Mouse (Mus musculus) adrenal gland, postnatal 4 days (tissue): ENCODE measurements at regions not wholly inside any gene's neighbourhood (a gene's known extent, or its start where the extent isn't known, plus 50 kb on each side); places are given as distances from the start of the nearest gene placed in this dataset.

Experiments used
- DNase-seq, 2 experiments: peaks; one replicate each; pipeline ENCODE4 v3.0.0; 2021 to 2022; ENCODE audit warnings: low spot score in 2 of 2, mixed read lengths in 2 of 2

DNA sequence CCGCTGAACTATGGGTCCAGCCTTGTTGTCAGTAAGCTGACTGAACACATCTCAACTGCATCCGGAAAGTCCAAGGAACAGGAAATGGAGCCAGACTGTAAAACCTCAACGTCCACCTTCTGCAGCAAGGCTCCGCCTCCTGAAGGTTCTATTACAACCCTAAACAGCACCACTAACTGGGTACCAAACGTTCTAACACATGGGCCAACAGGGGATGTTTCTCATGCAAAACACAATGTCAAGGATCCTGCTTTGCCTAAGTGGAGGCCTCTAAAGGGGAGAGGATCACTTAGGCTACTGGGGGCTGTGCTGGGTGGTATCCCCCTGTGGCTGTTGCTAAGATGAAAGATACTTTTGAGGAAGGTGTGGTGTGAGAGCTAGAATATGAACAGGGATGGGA is 51.0 kb upstream of the Stt3b start:
- DNase-seq = no peak

- DNase-seq = no peak
These were observed 51.7 kb upstream of the Stt3b start for GRCm38 (mm10) chr9:115361881-115362280.

DNA sequence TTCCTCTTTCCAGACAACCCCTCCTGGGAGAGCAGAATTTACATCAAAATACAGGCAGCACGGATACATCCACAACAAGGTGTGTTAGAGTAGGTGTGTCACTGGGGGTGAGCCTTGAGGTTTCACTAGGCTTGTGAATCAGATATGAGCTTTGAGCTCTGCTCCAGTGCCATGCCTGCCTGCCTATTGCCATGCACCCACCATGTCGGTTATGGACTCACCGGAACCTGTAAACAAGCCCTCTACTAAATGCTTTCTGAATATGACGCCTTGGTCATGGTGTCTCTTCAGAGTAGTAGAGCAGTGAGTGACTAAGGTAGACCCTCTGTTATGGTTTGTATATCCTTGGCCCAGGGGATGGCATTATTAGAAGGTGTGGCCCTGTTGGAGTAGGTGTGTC is 52.3 kb upstream of the Stt3b start:
- DNase-seq = no peak

GRCm38 (mm10) chr9:115364919-115365861 is 55.0 kb upstream of the Stt3b start:
- no peak for DNase-seq

DNA sequence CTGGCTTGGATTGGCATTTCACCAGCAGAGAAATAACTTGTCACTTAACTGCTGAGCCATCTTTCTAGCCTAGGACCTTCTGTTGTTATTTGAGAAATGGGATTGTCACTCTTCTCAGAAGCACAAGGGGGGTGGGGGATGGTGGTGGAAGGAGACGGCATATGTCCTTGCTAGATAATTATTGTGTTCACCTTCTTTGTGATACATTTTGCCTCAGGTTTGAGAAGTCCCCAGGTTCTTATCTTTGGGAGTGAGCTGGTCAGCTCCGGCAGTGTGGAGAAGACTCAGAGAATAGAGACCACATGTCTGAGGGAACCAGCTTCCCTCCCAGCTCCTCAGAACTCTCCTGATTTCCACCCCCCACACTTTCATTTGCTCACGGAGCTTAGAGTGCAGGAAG is 57.6 kb upstream of the Stt3b start:
- DNase-seq = no peak

DNA sequence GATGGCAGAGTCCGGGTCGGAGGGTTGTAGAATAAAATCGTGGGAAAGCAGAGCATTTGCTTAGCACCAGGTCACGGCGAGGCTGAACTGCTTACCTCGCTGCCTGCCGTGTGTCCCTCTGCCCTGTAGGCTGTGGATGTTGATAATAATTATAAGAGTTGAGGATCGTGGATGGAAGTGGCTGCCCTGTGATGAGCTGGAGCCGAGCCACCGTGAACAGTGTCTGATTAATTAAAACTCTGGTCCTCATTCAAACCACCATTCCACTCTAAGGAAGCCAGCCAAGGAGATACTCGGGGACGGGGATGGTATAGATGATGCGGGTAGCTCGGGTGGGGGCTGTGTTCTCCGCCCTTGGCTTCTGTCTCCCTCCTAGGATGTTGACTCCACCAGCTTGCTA is 70.1 kb upstream of the Stt3b start:
- no peak for DNase-seq

DNA sequence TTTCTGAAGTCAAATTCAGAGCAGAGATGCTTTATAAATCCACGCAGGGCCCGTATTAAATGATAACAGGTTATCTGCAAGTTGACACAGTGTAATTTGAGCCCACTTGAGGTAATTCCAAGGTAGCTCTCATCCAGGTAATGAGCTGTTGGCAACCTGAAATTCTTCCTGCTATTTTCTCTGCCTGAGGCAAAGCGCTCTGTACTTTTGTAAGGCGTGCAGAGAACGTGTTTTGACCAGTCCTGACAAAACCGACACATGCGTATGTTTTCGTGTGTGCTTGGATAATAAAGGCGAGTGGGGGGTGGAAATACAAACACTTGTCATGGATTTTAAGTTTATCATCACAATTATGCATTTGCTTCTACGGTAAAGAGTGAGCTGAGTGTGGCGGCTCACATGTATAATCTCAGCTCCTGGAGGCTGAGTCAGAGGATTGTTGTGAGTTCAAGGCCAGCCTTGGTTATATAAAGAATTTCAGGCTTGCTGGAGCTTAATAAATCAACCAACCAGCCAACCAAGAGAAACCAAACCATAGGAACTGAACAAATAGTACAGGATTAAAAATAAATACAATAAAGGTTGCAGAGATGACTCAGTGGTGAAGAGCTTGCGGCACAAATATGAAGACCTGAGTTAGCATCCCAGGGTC is 72.7 kb upstream of the Stt3b start:
- DNase-seq = no peak

GRCm38 (mm10) chr9:115383935-115384334 is 73.7 kb upstream of the Stt3b start:
- DNase-seq = no peak

DNA sequence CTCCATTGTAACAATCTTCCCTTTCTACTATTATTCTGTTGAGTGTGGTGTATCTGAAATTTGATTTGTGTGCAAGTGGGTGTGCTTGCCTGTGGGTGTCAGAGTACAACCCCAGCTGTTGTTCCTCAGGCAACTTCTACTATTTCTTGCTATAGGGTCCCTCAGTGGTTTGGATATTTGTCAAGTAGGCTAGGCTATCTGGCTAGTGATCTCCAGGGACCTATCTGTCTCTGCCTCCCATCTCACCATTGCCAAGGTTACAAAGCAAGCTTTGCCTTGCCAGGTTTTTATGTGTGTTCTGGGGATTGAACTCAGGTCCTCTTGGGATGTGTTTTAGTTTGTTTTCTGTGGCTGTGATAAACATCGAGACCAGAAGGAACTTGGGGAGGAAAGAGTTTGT is 74.1 kb upstream of the Stt3b start:
- DNase-seq = no peak

- DNase-seq = no peak
These were observed 77.5 kb upstream of the Stt3b start for GRCm38 (mm10) chr9:115387471-115388360.

DNA sequence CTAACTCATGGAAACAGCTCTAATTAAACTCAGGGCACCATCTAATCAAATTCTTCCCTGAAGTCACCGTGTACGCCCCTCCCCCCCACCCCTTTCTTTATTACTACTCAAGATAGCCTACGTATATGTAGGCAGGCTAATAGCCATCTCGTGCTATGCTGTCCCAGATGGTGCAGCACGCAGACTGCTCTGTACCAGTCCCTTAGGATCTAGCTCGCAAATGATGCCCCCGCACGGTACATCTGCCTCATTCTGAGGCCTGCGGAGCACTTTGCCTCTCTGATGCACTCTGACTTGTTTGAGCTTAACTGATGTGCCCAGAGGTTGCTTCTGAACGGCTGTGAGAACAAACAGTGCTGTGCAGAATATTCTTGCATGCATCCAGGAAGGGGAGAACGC is 78.1 kb upstream of the Stt3b start:
- no peak for DNase-seq

DNA sequence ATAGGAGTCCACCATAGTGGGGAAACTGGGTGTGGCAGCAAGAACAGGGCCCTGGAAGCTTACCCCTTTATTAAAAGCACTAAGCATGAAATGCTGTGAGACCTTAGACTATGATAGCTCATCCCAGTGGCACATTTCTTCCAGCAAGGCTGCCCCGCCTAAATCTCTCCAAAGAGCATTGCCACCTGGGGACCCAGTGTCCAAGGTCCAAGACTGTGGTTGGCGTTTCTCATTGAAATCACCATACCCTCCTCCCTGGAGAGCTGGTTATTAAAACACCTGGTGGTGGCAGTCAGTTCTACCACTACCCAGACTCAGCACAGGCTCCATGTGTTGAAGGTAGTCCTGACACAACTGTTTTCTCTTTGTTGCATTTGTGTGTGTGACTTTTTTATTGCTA is 78.9 kb upstream of the Stt3b start:
- DNase-seq = no peak

DNA sequence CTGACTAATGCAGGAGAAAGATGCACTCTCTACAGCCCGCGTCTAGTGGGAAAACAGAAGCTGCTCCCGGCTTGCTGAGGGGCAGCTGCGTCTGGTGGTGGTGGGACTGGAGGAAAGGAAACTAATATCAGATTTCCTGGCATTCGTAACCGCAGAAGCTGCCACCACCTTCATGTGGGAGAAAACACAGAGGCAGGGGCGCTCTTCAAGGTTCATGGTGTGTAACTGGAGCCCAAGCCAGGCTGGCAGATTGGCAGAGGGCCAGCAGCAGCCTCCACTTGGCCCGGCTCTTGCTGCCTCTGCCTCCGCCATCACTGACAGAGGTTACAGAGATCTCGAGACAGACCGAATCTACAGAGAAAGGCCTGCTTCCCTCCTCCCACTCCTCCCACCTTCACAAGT is 80.7 kb upstream of the Stt3b start:
- peak; percentile 40 to 61 for DNase-seq

DNA sequence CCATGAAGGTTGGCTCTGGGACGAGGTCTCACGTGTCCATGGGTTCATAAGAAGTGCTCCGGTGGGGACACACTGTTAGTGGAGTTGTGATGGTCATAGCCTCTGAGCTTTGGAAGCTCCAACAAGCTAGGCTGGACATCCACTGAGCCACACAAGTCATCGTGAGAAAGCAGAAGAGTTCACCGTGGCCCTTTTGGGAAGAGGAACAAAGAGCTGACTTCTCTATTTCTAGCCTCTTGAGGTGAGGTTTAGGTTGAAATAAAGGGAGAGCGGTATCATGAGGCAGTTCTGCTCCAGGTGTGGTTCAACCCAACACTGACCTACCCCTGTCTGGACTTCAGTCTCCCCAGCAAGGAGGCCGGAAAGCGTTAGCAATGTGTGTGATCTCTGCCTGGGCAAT is 85.3 kb upstream of the Stt3b start:
- no peak for DNase-seq

- no peak for DNase-seq
These were observed 90.2 kb upstream of the Stt3b start for GRCm38 (mm10) chr9:115400461-115400860.

DNA sequence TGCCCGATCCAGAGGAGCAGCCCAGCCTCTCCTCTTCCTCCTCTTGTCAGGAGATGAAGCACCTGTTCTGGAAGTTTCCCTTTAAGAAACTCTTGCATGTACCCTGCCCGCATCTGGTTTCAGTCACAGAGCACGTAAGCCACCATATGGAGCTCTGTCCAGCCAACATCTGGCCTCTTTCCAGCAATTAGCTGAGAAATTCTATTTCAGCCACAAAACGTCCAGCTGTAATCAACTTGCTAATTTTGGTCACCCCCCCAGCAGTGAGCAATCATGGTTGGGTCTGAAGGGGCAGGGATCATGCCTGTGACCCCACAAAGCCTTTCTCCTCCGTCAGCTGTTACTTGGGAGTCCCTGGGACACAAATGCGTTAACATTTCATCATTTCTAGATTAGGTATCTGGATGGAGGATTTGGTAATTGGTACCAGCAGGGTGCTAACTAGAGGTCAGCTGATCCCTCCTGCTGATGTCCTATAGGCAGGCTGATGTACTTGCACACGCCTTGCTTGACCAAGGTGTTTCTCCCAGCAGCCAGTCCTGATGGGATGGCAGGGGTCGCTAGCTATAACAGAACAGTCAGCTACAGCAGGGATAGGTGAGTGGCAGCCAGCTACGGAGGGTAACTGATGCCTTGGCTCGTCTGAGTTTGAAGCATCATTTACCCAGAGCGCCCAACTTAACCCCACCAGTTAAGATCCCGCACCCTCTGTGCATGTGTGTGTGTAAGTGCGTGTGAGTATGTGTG is 91.4 kb upstream of the Stt3b start:
- DNase-seq = no peak

GRCm38 (mm10) chr9:115402661-115403060 is 92.4 kb upstream of the Stt3b start:
- no peak for DNase-seq

GRCm38 (mm10) chr9:115403354-115403968 is 93.2 kb upstream of the Stt3b start:
- DNase-seq = no peak

DNA sequence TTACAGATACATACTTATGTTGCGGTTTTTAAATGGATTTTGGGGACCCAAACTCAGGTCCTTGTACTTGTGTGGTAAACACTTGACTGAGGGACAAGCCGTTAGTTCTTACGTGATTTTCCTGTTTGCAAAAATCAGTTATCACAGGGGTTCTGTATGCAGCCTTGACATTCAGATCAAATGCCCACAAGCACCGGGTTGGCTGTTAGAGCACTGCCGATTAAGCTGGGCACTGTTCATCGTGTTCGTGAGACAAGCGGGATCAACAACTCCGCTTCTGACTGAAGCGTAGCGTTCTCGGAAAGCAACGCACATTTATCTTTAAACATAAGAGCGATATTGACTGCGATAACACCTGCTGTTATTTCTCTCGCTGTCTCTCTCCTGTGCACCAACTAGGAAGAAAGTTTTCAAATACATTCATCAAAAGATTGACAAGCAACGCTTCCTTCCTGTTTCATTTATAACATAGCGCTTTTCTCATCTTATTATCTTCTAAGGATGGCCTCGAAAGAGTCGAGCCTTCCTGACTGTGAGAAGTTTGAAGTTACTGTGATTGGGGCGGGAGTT is 97.8 kb upstream of the Stt3b start:
- no peak for DNase-seq

- no peak for DNase-seq
These were observed 98.7 kb upstream of the Stt3b start for GRCm38 (mm10) chr9:115408886-115409285.
